Mouse (Mus musculus): ENCODE measurements at regions not wholly inside any gene's neighbourhood (a gene's known extent, or its start where the extent isn't known, plus 50 kb on each side); places are given as distances from the start of the nearest gene placed in this dataset.

DNA sequence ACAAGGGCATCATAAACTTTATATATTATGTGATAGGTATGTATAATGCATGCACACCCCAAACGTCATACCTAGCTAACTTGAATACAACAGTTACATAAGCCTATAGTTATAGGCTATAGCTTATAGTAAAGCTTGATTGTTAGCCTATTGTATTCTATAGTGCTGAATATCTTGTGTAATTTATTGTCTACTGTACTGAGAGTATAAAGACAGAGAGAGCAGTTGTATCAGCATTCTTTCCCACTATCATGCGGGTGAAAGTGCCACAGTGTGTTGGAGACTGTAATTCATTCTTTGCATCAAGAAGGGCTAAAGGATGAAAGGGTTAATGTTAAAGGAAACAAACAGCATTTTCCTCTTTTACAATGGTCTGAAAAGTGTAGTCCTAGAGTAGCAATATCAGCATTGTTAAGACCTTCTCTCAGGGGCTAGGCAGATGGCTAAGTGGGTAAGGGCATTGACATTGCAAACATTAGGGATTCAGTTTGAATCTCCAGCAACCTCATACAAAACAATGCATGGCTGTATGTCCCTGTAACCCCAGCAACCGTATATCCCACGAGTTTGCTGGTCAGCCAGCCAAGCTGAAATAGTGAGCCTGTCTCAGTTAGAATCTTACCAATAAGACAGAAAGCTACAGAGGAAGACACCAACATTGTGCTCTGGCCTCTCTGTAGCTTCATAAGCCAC, 340.8 kb upstream of the Jag1 start:
- DNase-seq (ENCODE audit: low spot score in 2 of 2), result no peak

DNA sequence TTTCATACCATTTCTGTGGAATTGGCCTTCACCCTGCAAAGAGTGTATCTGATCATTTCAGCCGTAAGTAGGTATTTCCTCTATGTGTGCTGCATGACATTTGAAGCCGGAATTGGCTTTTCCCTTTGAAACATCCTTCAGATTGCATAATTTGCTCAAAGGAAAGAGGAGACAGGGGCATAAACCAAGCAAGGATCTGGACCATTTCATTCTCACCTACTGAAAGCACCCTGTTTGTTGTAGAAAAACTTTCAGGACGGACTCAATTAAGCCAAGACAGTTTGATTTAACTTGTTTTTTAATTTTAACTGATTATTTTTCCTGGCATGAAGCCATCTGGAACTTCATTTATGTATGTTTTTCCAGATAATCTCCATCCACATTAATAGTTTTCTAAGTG, 340.0 kb upstream of the Jag1 start:
- no peak for DNase-seq (ENCODE audit: low spot score in 2 of 2)

GRCm38 (mm10) chr2:137446919-137447318, 330.5 kb upstream of the Jag1 start:
- no peak for DNase-seq (ENCODE audit: low spot score in 2 of 2)

DNA sequence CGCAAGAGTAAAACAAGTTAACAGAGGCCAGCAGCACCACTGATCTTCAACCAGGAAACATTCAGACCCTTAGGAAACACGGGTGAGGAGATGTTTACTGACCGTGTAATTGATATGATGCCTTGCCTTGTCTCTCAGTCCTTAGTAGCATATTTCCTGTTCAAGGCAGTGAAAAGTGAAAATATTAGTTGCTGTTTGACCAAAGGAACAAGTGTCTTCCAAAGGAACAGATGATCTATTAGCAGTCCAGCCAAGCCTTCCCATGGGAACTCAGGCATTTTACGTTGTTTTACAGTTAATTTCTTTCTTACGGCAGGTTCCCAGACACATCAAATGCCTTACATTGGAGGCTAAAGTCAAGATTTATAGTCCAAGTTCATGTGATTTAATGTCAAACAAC, 321.3 kb upstream of the Jag1 start:
- no peak for DNase-seq (ENCODE audit: low spot score in 2 of 2)

GRCm38 (mm10) chr2:137436161-137436560, 319.7 kb upstream of the Jag1 start:
- peak; percentile 12 to 14 for DNase-seq (ENCODE audit: low spot score in 2 of 2)

DNA sequence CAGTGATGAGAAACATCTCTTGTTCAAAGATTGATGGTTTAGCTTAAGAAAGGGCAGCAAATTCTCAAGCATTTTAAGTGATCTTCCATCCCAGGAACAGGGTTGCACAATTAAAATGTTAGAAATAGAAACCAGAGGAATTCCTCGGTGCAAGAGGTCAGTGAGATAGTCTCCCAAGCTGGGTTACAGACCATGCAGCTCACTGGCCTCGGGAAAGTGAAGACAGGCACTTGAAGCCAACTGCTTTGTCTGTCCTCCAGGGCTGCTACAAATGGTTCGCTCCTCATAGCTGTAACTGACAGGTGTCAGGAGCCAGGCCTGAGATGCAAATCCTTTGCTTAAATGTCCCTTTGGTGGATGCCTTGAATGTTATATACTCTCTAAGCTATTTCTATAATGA, 306.2 kb upstream of the Jag1 start:
- no peak for DNase-seq (ENCODE audit: low spot score in 2 of 2)

GRCm38 (mm10) chr2:137419678-137420077, 303.2 kb upstream of the Jag1 start:
- DNase-seq (ENCODE audit: low spot score in 2 of 2), result no peak

- DNase-seq (ENCODE audit: low spot score in 2 of 2), result no peak
Measured at GRCm38 (mm10) chr2:137417691-137418090, 301.2 kb upstream of the Jag1 start.

DNA sequence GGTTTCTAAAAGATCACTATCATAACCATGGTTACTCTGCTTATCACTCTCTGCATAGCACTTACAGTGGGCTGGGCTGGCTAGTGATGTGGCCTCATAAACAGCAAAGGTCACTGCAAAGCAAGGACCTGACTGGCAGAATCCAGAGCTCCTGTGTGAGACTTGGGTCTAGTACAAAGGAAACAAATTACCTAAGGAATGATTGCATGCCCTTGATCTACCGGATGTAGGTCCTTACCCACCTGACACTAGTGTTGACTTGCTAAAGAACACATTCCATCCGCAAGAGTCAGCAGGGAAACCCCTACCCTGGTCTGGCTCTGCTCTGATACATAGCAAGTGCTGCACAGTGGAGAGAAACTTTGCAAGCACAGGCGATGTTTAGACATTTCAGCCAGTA, 297.0 kb upstream of the Jag1 start:
- DNase-seq (ENCODE audit: low spot score in 2 of 2), result no peak

GRCm38 (mm10) chr2:137409611-137410010, 293.2 kb upstream of the Jag1 start:
- no peak for DNase-seq (ENCODE audit: low spot score in 2 of 2)

GRCm38 (mm10) chr2:137408294-137408693, 291.9 kb upstream of the Jag1 start:
- no peak for DNase-seq (ENCODE audit: low spot score in 2 of 2)

DNA sequence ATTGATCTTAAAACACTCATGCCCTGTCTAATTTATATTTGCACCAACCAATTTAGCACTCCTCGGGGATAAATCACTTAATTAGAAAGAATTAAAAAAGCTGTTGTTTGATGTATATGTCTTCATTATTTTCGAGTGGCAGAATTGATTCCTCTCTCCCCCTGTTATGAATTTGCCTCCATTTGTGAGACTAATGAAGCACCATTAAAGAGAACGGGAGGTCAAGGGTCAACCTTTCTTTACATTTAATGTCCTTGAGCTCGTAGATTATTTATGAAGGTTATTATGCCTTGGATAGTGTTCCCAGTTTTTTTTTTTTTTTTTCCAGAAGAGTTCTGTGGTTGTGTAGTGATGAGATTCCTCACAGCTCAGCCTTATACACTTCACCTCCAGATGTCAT, 277.0 kb upstream of the Jag1 start:
- no peak for DNase-seq (ENCODE audit: low spot score in 2 of 2)

GRCm38 (mm10) chr2:137379816-137380215, 263.4 kb upstream of the Jag1 start:
- DNase-seq (ENCODE audit: low spot score in 2 of 2), result no peak

- DNase-seq (ENCODE audit: low spot score in 2 of 2), result no peak
Measured at GRCm38 (mm10) chr2:137375346-137375745, 258.9 kb upstream of the Jag1 start.

DNA sequence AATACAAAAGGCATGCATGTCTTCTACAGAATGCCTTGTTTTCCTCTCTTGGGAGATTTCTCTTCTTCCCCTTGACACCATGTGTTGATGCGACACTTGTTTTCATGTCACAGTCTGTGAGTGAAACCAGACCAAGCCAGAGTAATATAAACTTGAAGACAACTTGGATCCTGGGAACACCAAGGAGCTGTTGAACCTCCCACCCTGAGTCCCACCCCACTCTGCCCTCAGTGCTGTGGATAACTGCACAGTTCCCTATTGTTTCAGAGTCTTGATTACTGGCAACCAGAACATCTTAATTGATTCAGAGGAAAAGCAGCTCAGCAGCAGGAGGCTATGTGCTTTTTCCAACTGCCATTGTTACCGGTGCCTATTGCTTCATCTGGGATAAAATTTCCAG, 254.6 kb upstream of the Jag1 start:
- no peak for DNase-seq (ENCODE audit: low spot score in 2 of 2)

DNA sequence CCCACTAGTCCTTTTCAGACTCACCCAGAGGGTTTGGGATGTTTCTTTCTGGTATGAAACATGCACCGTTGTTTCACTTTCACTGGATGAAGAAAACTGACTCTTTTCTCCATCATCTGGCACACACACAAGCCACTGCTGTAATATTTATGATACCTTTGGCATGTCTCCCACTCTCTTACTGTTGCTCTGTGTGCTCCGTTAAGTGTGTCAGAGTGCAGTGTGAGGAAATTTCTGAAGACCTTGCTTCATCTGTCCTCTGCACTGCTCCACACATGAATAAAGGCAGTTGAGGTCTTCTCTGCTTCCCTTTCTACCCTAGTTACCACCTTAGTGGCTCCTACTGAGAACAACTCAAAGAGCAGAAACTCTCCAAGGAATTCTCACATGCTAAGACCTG, 246.6 kb upstream of the Jag1 start:
- DNase-seq (ENCODE audit: low spot score in 2 of 2), result no peak

DNA sequence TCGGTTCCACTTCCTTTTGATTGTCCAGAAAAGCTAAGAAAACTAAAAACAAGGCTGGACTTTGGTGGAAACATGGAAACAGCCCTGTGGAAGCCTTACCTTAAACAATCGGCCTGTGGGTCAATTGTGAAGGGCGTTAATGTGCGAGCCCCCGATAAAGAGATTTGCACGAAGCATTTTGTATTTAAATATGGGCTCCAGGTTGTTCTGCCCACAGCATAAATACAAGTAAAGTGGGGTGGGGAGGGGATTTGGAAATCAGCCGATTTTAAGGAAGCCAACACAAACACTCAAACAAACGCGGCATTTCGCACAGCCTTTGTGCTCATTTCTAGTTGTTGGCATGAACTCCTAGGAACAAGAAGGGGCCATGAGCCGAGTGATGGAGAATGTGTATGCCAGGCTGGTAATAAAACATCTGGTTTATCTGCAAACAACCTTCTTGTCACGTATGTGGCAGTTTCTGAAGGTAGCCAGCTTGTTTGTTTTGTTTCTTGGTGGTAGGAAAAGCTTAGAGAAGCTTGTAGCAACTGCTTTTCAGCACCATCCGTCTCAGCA, 240.8 kb upstream of the Jag1 start:
- DNase-seq (ENCODE audit: low spot score in 2 of 2), result no peak

- no peak for DNase-seq (ENCODE audit: low spot score in 2 of 2)
Measured at GRCm38 (mm10) chr2:137343736-137344135, 227.3 kb upstream of the Jag1 start.

- DNase-seq (ENCODE audit: low spot score in 2 of 2), result no peak
Measured at GRCm38 (mm10) chr2:137329995-137330394, 213.6 kb upstream of the Jag1 start.

DNA sequence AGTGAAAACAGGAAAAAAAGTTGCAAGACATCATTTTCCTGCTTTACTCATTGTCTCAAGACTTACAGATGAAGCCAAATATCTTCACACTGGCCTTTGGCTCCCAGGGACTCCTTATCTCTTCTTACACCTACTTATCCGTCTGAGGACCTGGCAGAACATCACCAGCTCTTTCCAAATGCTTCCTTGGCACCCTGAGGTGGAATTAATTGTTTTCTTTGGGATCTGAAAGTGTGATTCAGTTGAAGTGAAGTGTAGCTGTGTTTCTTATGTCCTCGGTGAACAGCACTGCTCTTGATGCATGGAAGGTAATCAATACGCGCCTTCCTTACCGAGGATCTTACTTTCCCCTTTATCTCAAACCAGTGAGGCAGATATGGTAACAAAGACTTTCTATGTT, 207.0 kb upstream of the Jag1 start:
- DNase-seq (ENCODE audit: low spot score in 2 of 2), result no peak

GRCm38 (mm10) chr2:137310511-137310910, 194.1 kb upstream of the Jag1 start:
- no peak for DNase-seq (ENCODE audit: low spot score in 2 of 2)

GRCm38 (mm10) chr2:137308116-137308515, 191.7 kb upstream of the Jag1 start:
- no peak for DNase-seq (ENCODE audit: low spot score in 2 of 2)

- DNase-seq (ENCODE audit: low spot score in 2 of 2), result no peak
Measured at GRCm38 (mm10) chr2:137301474-137302267, 185.2 kb upstream of the Jag1 start.
